Mouse (Mus musculus): ENCODE data around the gene Slc34a1. TPM values are rescaled to one million over a fixed set of nuclear protein-coding genes. Genes with fewer than 3 reads are reported as not detected.

Gene Slc34a1
- total and polyA plus RNA-seq, 2 experiments from 2014 or later = not detected

- no peak for ATAC-seq
These were observed 27.8 kb upstream of the Slc34a1 start for GRCm38 (mm10) chr13:55370234-55370633.

DNA sequence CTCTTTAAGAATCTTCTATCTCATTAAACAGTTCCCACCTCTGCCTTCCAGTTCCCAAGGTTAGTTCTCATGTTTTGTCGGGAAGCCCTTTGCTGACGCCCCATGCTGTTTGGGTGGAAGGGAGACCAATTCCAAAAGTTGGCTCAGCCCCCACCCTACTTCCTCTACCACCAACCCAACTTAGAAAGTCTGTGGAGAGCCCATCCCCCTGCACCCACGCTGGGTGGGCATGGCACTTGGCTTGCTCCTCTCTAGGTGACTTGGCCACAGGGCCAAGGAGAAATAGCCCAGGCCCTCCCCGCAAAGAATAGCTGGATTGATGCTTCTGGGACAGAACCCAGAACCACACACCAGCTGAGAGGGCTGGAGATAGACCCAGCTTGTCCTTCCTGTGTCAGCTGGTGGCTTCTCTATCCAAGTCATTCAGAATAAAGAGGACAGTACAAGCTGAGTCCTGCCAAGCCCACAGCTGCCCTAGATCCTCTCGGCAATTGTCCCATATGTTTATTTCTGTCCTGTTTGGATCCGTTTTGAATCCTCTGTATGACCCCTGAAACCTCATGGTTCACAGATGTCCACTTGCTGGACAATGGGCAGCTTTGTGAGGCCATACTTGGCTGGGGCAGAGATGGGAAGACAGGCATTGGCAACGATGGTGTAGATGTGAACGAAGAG lies 26.8 kb upstream of the Slc34a1 start:
- TF ChIP-seq CTCF (IDR thresholded peaks at IDR 0.05; ENCODE audit: low read depth) = no peak
- H3K27me3 ChIP-seq (ENCODE audit: insufficient read depth, low read length) = no peaks in the 10 kb centered on the region; the same call in 1 of the 2 replicates
- ATAC-seq (peak; percentile 55; the same call in 1 of the 2 replicates), DNase-seq (ENCODE audit: low spot score) (peak; percentile 27)
- H3K4me3 ChIP-seq (ENCODE audit: low read length) = no peak overlapping the region
- no peak overlapping the region for H3K9ac ChIP-seq (replicated peaks; ENCODE audit: low read length)
- no peak overlapping the region for H3K27ac ChIP-seq
- H3K9me3 ChIP-seq (ENCODE audit: low read length) = no peaks in the 10 kb centered on the region
- WGBS = 60% methylated on average over 8 of the region's 8 CpGs
- no peaks in the 10 kb centered on the region for H3K36me3 ChIP-seq (ENCODE audit: insufficient read depth, low read length)
- H3K4me2 ChIP-seq (ENCODE audit: low read depth, low read length) = no peak overlapping the region
- no peaks in the 10 kb centered on the region for H3K4me1 ChIP-seq (ENCODE audit: insufficient read depth, low read length)

More at GRCm38 (mm10) chr13:55370234-55370633, 27.8 kb upstream of the Slc34a1 start:
- Histone ChIP-seq H3K4me2 (ENCODE audit: low read depth, low read length) (no peak overlapping the region), H3K36me3 (ENCODE audit: insufficient read depth, low read length) (no peaks in the 10 kb centered on the region), H3K4me3 (ENCODE audit: low read length) (no peak overlapping the region), H3K4me1 (ENCODE audit: insufficient read depth, low read length) (no peaks in the 10 kb centered on the region), H3K9me3 (ENCODE audit: low read length) (no peaks in the 10 kb centered on the region), H3K27ac (no peak overlapping the region), H3K27me3 (ENCODE audit: insufficient read depth, low read length) (no peaks in the 10 kb centered on the region; the same call in 1 of the 2 replicates), H3K9ac (replicated peaks; ENCODE audit: low read length) (no peak overlapping the region)
- 68% methylated on average over 3 of the region's 3 CpGs for WGBS
- TF ChIP-seq CTCF (IDR thresholded peaks at IDR 0.05; ENCODE audit: low read depth) = no peak
- DNase-seq (ENCODE audit: low spot score) = no peak

- ATAC-seq = no peak; the same call in none of the 2 replicates
- no peak for TF ChIP-seq CTCF (IDR thresholded peaks at IDR 0.05; ENCODE audit: low read depth)
- Histone ChIP-seq H3K9me3 (ENCODE audit: low read length) (no peaks in the 10 kb centered on the region), H3K4me1 (ENCODE audit: insufficient read depth, low read length) (no peaks in the 10 kb centered on the region), H3K27me3 (ENCODE audit: insufficient read depth, low read length) (no peaks in the 10 kb centered on the region; the same call in 1 of the 2 replicates), H3K9ac (replicated peaks; ENCODE audit: low read length) (no peak overlapping the region), H3K27ac (no peak overlapping the region), H3K4me3 (ENCODE audit: low read length) (no peak overlapping the region), H3K36me3 (ENCODE audit: insufficient read depth, low read length) (no peaks in the 10 kb centered on the region), H3K4me2 (ENCODE audit: low read depth, low read length) (no peak overlapping the region)
- WGBS = 49% methylated on average over 5 of the region's 5 CpGs
- peak; percentile 14 for DNase-seq (ENCODE audit: low spot score)
These were observed 26.2 kb upstream of the Slc34a1 start for GRCm38 (mm10) chr13:55371740-55372139.

DNA sequence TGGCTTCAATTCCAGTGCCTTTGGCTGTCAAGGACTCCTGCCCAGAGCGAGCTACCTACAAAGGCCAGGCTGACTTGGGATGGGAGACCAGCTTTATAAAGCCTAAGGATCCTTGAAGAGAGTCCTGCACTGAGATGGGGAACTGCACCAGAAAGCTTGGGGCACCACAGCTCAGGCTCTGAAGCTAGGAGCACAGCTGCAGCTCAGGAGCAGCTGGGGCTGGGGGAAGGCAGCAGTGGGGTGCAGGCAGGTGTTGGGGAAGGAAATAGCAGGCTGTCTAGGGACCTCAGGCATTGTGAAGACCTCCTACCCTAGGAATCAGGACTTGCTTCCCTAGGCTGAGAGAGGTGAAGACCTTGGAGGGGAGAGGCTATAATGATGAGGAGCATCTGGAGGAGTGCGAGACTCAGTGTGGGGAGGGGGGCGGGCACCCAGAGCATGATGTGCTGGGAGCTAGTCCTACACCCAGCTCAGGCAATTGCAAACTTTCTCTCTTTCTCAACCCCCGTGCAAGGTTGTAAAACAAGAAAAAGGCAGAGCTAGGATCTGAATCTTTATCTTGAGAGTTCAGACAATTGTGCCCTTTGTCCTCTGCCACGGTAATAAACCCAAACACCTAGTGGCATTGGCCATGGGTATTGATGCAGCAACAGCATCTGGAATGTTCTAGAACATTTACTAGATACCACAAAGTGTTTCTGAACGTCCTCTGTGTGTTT lies 23.6 kb upstream of the Slc34a1 start:
- TF ChIP-seq CTCF (IDR thresholded peaks at IDR 0.05; ENCODE audit: low read depth) = no peak
- no peaks in the 10 kb centered on the region for H3K9me3 ChIP-seq (ENCODE audit: low read length)
- peaks cover 10% of the 10 kb centered on the region for H3K27me3 ChIP-seq (ENCODE audit: insufficient read depth, low read length)
- no peaks in the 10 kb centered on the region for H3K4me1 ChIP-seq (ENCODE audit: insufficient read depth, low read length)
- H3K4me3 ChIP-seq (ENCODE audit: low read length) = no peak overlapping the region
- no peak overlapping the region for H3K27ac ChIP-seq
- WGBS = 67% methylated on average over 6 of the region's 6 CpGs
- DNase-seq (ENCODE audit: low spot score) (no peak), ATAC-seq (no peak)
- no peaks in the 10 kb centered on the region for H3K36me3 ChIP-seq (ENCODE audit: insufficient read depth, low read length)
- H3K4me2 ChIP-seq (ENCODE audit: low read depth, low read length) = no peak overlapping the region
- no peak overlapping the region for H3K9ac ChIP-seq (replicated peaks; ENCODE audit: low read length)

- TF ChIP-seq CTCF (IDR thresholded peaks at IDR 0.05; ENCODE audit: low read depth) = no peak
These were observed 22.1 kb upstream of the Slc34a1 start for GRCm38 (mm10) chr13:55375877-55376276.

DNA sequence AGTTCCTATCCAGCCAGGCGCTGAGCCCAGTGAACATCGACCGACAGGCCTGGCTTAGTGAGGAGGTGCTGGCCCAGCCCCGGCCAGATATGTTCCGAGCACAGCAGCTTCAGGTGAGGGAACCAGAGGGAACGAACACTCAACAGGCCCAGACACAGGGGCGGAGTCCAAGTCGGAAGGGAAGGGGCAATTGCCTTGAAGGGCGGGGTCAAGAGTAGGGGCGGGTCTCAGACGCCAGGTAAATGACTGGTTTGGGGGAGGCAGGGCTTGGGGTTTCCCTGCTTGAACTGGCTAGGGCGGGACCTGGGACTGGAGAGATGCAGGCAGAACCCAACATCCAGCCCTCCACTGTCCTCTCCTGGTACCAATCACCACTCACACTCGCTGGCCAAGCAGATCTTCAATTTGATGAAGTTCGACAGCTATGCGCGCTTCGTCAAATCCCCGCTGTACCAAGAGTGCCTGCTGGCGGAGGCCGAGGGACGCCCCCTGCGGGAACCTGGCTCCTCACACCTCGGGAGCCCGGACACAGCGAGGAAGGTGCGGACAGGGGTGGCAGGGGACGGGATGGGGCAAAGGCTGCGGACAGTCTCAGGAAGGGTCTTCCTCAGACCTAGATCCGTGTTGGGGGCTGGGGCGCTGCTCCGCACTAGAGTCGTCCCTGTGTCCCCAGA lies 18.9 kb upstream of the Slc34a1 start:
- H3K27me3 ChIP-seq (ENCODE audit: insufficient read depth, low read length) = peaks cover 21% of the 10 kb centered on the region
- no peaks in the 10 kb centered on the region for H3K4me1 ChIP-seq (ENCODE audit: insufficient read depth, low read length)
- WGBS = 13% methylated on average over 26 of the region's 32 CpGs
- H3K27ac ChIP-seq = no peak overlapping the region
- H3K9ac ChIP-seq (replicated peaks; ENCODE audit: low read length) = no peak overlapping the region
- TF ChIP-seq CTCF (IDR thresholded peaks at IDR 0.05; ENCODE audit: low read depth) = 0 out of 2 replicates have a peak, but pooled peaks have one; percentile 5
- no peak for DNase-seq (ENCODE audit: low spot score)
- no peak for ATAC-seq
- H3K36me3 ChIP-seq (ENCODE audit: insufficient read depth, low read length) = no peaks in the 10 kb centered on the region
- H3K4me3 ChIP-seq (ENCODE audit: low read length) = no peak overlapping the region
- no peaks in the 10 kb centered on the region for H3K9me3 ChIP-seq (ENCODE audit: low read length)
- H3K4me2 ChIP-seq (ENCODE audit: low read depth, low read length) = no peak overlapping the region

More at GRCm38 (mm10) chr13:55375877-55376276, 22.1 kb upstream of the Slc34a1 start:
- WGBS = 34% methylated on average over 2 of the region's 2 CpGs
- Histone ChIP-seq H3K9ac (replicated peaks; ENCODE audit: low read length) (no peak overlapping the region), H3K4me3 (ENCODE audit: low read length) (no peak overlapping the region), H3K36me3 (ENCODE audit: insufficient read depth, low read length) (no peaks in the 10 kb centered on the region), H3K27ac (no peak overlapping the region), H3K4me1 (ENCODE audit: insufficient read depth, low read length) (no peaks in the 10 kb centered on the region), H3K9me3 (ENCODE audit: low read length) (no peaks in the 10 kb centered on the region), H3K4me2 (ENCODE audit: low read depth, low read length) (no peak overlapping the region), H3K27me3 (ENCODE audit: insufficient read depth, low read length) (peaks cover 20% of the 10 kb centered on the region)
- DNase-seq (ENCODE audit: low spot score) (peak; percentile 23), ATAC-seq (no peak)
